Mouse (Mus musculus) MEL (cell line): ENCODE measurements around the gene Dlx4.
A peak's percentile ranks its signal among the peaks of the same experiment; 100 is the strongest.

ENCODE experiments used
- BHLHE40 ChIP-seq: IDR thresholded peaks from 2 replicates; pipeline ENCODE4 v1.6.1; 2012; ENCODE audit warnings: low read depth, mild to moderate bottlenecking, inconsistent platforms, low read length, improper control_type of control experiment, borderline replicate concordance
- CTCF ChIP-seq, 3 experiments: IDR thresholded peaks in 2 of 3; conservative IDR thresholded peaks in 1 of 3; 2 replicates each; pipeline ENCODE4 v1.5.1; 2011 to 2012; ENCODE audit warnings: low read length in 3 of 3, low read depth in 2 of 3, mild to moderate bottlenecking in 2 of 3, improper control_type of control experiment in 1 of 3, inconsistent platforms in 1 of 3, mixed read lengths in 1 of 3, moderate library complexity in 1 of 3; ENCODE audit not compliant: control insufficient read depth in 1 of 3, insufficient read depth in 1 of 3, poor library complexity in 1 of 3, severe bottlenecking in 1 of 3
- EP300 ChIP-seq, 2 experiments: IDR thresholded peaks; 2 replicates each; pipeline ENCODE4 v1.6.1; 2011; ENCODE audit warnings: improper control_type of control experiment in 2 of 2, low read length in 2 of 2, low read depth in 1 of 2, mild to moderate bottlenecking in 1 of 2
- GATA1 ChIP-seq: IDR thresholded peaks from 2 replicates; pipeline ENCODE4 v1.6.1; 2011; ENCODE audit warnings: low read depth, low read length, improper control_type of control experiment
- HCFC1 ChIP-seq: IDR thresholded peaks from 2 replicates; pipeline ENCODE4 v1.6.1; 2012; ENCODE audit warnings: low read depth, mild to moderate bottlenecking, inconsistent platforms, low read length, improper control_type of control experiment, moderate library complexity
- POLR2A ChIP-seq, 2 experiments: IDR thresholded peaks; 2 replicates each; pipeline ENCODE4 v1.6.1; 2011 to 2012; ENCODE audit warnings: low read length in 2 of 2, mild to moderate bottlenecking in 2 of 2, control low read depth in 1 of 2, improper control_type of control experiment in 1 of 2, low read depth in 1 of 2, moderate library complexity in 1 of 2; ENCODE audit not compliant: control insufficient read depth in 1 of 2, insufficient read depth in 1 of 2, poor library complexity in 1 of 2
- RCOR1 ChIP-seq: IDR thresholded peaks from 2 replicates; pipeline ENCODE4 v1.6.1; 2012; ENCODE audit warnings: low read depth, mild to moderate bottlenecking, inconsistent platforms, low read length, improper control_type of control experiment
- SMC3 ChIP-seq: IDR thresholded peaks from 2 replicates; pipeline ENCODE4 v1.6.1; 2011; ENCODE audit warnings: low read depth, low read length, improper control_type of control experiment
- TAL1 ChIP-seq: IDR thresholded peaks from 2 replicates; pipeline ENCODE4 v1.6.1; 2012; ENCODE audit warnings: mild to moderate bottlenecking, inconsistent platforms, low read length, moderate library complexity, mixed read lengths

GRCm38 (mm10) chr11:95117030-95117429 lies 29.0 kb downstream of the Dlx4 start:
- no peak for TF ChIP-seq POLR2A (IDR thresholded peaks at IDR 0.05; ENCODE audit: control insufficient read depth in 1 of 2, insufficient read depth in 1 of 2, low read depth in 1 of 2, low read length in 2 of 2, poor library complexity in 1 of 2)
- TF ChIP-seq CTCF (IDR thresholded peaks at IDR 0.05 in 2 of 3, conservative IDR thresholded peaks at IDR 0.05 in 1 of 3; ENCODE audit: control insufficient read depth in 1 of 3, insufficient read depth in 1 of 3, low read depth in 2 of 3, low read length in 3 of 3, poor library complexity in 1 of 3, severe bottlenecking in 1 of 3) = peak; percentile 94 to 98 (median 98)
- TF ChIP-seq EP300 (IDR thresholded peaks at IDR 0.05; ENCODE audit: low read depth in 1 of 2, low read length in 2 of 2) = no peak
- TF ChIP-seq RCOR1 = no peak
- peak; percentile 92 for TF ChIP-seq SMC3
- TF ChIP-seq HCFC1 = no peak
- TF ChIP-seq GATA1 = no peak
- TF ChIP-seq TAL1 = no peak
- no peak for TF ChIP-seq BHLHE40
